Mouse (Mus musculus): Measurements from ENCODE around the gene Zfp663.

Zfp663 gene

GRCm38 (mm10) chr2:165319503-165319902 is 49.0 kb downstream of the Zfp663 start:
- no peak for DNase-seq

- peak; percentile 50 for DNase-seq
Observed at GRCm38 (mm10) chr2:165318941-165319340, 49.6 kb downstream of the Zfp663 start.

GRCm38 (mm10) chr2:165317621-165318263 is 50.8 kb downstream of the Zfp663 start:
- peak; percentile 27 for DNase-seq

GRCm38 (mm10) chr2:165316837-165317473 is 51.6 kb downstream of the Zfp663 start:
- DNase-seq, result no peak

GRCm38 (mm10) chr2:165316204-165316603 is 52.3 kb downstream of the Zfp663 start:
- DNase-seq, result no peak

- no peak for DNase-seq
Observed at GRCm38 (mm10) chr2:165314197-165314596, 54.3 kb downstream of the Zfp663 start.

GRCm38 (mm10) chr2:165312381-165312780 is 56.1 kb downstream of the Zfp663 start:
- no peak for DNase-seq

- DNase-seq, result peak; percentile 100
Observed at GRCm38 (mm10) chr2:165311577-165311976, 57.0 kb downstream of the Zfp663 start.

- peak; percentile 68 for DNase-seq
Observed at GRCm38 (mm10) chr2:165310818-165311425, 57.6 kb downstream of the Zfp663 start.

- no peak for DNase-seq
Observed at GRCm38 (mm10) chr2:165307801-165308200, 60.7 kb downstream of the Zfp663 start.

- DNase-seq, result no peak
Observed at GRCm38 (mm10) chr2:165305438-165305837, 63.1 kb downstream of the Zfp663 start.

- DNase-seq, result no peak
Observed at GRCm38 (mm10) chr2:165304819-165305218, 63.7 kb downstream of the Zfp663 start.

- DNase-seq, result peak; percentile 75
Observed at GRCm38 (mm10) chr2:165303354-165304012, 65.0 kb downstream of the Zfp663 start.

- no peak for DNase-seq
Observed at GRCm38 (mm10) chr2:165301409-165301808, 67.1 kb downstream of the Zfp663 start.
